Mouse (Mus musculus): ENCODE data around the gene Ift74.
A peak's percentile ranks its signal among the peaks of the same experiment; 100 is the strongest.

DNA sequence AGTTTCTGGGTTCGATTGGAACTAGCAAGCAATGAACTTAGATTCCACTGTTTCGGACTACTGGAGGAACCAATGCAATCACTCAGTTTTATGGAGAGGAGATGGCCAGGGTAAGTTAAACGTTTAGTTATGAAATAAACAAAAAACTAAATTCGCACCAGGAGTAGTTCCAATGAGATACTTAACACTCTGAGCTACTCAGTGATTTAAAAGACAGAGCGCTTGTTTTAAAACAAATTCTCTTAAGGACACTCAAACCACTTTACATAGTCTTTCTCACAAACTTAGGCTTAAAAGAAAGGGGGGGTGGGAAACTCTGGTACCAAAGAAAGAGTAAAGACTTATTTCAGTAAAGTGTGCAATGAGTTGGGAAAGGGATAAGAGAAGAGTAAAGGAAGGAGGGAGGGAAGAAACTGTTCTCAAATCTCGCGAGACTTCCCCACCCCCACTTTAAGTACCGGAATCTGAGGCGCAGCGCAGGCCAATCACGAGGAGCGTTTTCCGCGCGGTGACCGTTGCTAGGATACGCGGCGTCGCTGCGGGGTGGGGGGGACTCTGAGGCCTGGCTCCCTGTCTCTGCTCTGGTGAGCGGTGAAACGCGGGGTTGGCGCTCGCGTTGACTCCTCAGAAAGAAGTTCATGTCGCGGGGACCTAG lies at the start of gene Ift74:
- TF ChIP-seq POLR2A (IDR thresholded peaks at IDR 0.05; ENCODE audit: low read depth, low read length): peak; percentile 27
- no peak for TF ChIP-seq CTCF (conservative IDR thresholded peaks at IDR 0.05; ENCODE audit: insufficient read depth, insufficient read length, low read depth, low read length)
